Mouse (Mus musculus) heart, postnatal 0 days (tissue): ENCODE measurements around the gene Gm10644.

Experiments used
- CTCF ChIP-seq: IDR thresholded peaks from 2 replicates; pipeline ENCODE4 v1.5.1; 2016; ENCODE audit warnings: antibody characterized with exemption, control low read depth, low read depth
- EP300 ChIP-seq: IDR thresholded peaks from 2 replicates; pipeline ENCODE4 v1.6.1; 2016; ENCODE audit warnings: antibody characterized with exemption, low read depth

DNA sequence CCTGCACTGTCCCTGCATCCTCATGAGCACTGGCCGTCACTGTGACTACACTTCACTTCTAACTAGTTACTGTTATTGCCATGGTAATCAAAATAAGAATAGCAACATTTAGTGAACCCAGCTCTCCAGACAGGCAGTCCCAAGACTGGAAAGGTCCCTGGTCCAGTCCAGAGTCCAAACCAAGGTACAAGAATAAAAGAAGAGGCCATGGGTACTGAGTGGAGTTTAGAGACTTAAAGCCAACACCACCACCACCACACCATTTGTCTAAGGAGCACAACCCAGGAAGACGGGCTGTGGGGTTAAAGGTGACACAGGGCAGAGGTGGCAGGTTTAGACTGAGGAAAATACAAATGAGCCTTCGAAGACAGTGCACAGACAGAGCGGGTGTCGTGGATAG is 30.4 kb downstream of the Gm10644 start:
- TF ChIP-seq CTCF (no peak), EP300 (no peak)
